Mouse (Mus musculus): ENCODE results near the gene Gpr15. TPM values are rescaled to one million over a fixed set of nuclear protein-coding genes. Genes with fewer than 3 reads are reported as not detected.

Gene Gpr15
- polyA plus RNA-seq, 1 experiment from 2014 or later = not detected

- 70% methylated on average over 4 of the region's 4 CpGs for WGBS
- no peak overlapping the region for H3K4me3 ChIP-seq (replicated peaks)
These were observed 3.9 kb downstream of the Gpr15 start for GRCm38 (mm10) chr16:58715018-58715417.

DNA sequence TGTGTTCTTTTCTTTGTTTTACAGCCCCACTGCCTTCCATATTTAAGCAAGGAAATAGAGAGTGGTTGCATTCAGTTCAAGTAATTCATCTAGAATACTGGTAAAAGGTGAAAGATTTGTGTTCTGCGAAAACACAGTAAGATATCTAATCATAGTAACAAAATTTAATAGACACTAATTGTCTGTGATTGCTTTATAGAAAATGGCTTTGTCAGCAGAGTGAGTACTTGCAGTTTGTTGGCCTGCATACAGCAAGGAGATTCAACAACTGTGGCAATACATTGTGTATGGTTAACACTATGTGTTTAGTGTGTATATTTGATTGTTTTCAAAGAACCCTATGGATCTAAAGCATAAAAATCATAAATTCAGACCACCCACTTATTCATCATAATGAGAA is 5.7 kb downstream of the Gpr15 start:
- Histone ChIP-seq H3K4me1 (no peaks in the 10 kb centered on the region), H3K4me2 (no peak overlapping the region), H3K9ac (replicated peaks) (no peak overlapping the region), H3K9me3 (replicated peaks) (no peaks in the 10 kb centered on the region), H3K27ac (replicated peaks) (no peak overlapping the region), H3K27me3 (replicated peaks) (no peaks in the 10 kb centered on the region), H3K4me3 (replicated peaks) (no peak overlapping the region), H3K36me3 (no peaks in the 10 kb centered on the region)
- 91% methylated on average over 1 of the region's 1 CpGs for WGBS
- ATAC-seq (ENCODE audit: low FRiP score) = no peak

More at GRCm38 (mm10) chr16:58715018-58715417, 3.9 kb downstream of the Gpr15 start:
- no peak overlapping the region for H3K9ac ChIP-seq (replicated peaks)
- no peaks in the 10 kb centered on the region for H3K9me3 ChIP-seq (replicated peaks)
- no peaks in the 10 kb centered on the region for H3K27me3 ChIP-seq (replicated peaks)
- no peak overlapping the region for H3K4me2 ChIP-seq
- no peak for ATAC-seq (ENCODE audit: low FRiP score)
- H3K4me1 ChIP-seq = no peaks in the 10 kb centered on the region
- H3K27ac ChIP-seq (replicated peaks) = no peak overlapping the region
- no peaks in the 10 kb centered on the region for H3K36me3 ChIP-seq

DNA sequence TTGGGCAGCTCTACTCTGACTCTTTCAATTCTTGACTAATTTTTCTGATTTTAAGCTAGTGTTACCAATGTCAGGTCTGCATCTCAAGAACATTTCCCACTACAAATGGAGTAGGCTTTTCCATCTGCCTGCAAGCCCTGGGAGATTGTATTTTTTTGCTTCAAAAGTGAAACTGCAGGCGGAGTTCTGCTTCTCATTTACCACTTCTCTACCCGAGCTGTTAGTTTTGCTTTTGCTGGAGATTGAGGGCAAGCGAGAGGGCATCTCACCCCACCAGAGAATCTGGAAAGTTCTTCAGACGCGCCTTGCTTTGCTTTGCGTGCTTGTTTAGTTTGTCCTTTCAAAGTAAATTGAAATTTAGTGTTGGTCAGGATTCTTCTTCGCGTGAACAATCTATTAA is 6.6 kb downstream of the Gpr15 start:
- WGBS = 80% methylated on average over 8 of the region's 8 CpGs
- no peaks in the 10 kb centered on the region for H3K27me3 ChIP-seq (replicated peaks)
- no peak for ATAC-seq (ENCODE audit: low FRiP score)
- no peaks in the 10 kb centered on the region for H3K9me3 ChIP-seq (replicated peaks)
- no peak overlapping the region for H3K9ac ChIP-seq (replicated peaks)
- no peak overlapping the region for H3K4me3 ChIP-seq (replicated peaks)
- H3K4me1 ChIP-seq = no peaks in the 10 kb centered on the region
- H3K27ac ChIP-seq (replicated peaks) = no peak overlapping the region
- H3K36me3 ChIP-seq = no peaks in the 10 kb centered on the region
- no peak overlapping the region for H3K4me2 ChIP-seq

DNA sequence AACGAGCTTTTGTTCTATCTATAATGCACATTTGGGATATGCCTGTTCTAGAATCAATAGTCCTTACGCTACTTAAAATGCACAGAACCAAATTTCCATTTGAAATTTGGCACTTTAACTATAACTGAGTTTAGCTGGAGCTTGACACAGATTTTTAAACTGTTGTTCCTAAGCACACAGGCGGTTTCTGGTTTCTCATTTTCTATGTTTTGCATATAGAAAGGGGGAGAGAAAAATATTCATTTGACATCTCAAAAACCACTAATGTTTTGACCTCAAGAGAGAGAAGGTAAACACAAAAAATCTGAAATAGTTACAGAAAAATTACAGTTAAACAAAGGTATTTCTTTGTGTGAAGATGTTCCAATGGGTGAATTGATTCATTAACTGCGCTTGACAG is 9.3 kb downstream of the Gpr15 start:
- no peak overlapping the region for H3K4me3 ChIP-seq (replicated peaks)
- ATAC-seq (ENCODE audit: low FRiP score) = no peak
- no peaks in the 10 kb centered on the region for H3K4me1 ChIP-seq
- no peak overlapping the region for H3K9ac ChIP-seq (replicated peaks)
- no peak overlapping the region for H3K4me2 ChIP-seq
- H3K9me3 ChIP-seq (replicated peaks) = no peaks in the 10 kb centered on the region
- no peaks in the 10 kb centered on the region for H3K36me3 ChIP-seq
- no peak overlapping the region for H3K27ac ChIP-seq (replicated peaks)
- no peaks in the 10 kb centered on the region for H3K27me3 ChIP-seq (replicated peaks)
- WGBS = 81% methylated on average over 4 of the region's 4 CpGs

DNA sequence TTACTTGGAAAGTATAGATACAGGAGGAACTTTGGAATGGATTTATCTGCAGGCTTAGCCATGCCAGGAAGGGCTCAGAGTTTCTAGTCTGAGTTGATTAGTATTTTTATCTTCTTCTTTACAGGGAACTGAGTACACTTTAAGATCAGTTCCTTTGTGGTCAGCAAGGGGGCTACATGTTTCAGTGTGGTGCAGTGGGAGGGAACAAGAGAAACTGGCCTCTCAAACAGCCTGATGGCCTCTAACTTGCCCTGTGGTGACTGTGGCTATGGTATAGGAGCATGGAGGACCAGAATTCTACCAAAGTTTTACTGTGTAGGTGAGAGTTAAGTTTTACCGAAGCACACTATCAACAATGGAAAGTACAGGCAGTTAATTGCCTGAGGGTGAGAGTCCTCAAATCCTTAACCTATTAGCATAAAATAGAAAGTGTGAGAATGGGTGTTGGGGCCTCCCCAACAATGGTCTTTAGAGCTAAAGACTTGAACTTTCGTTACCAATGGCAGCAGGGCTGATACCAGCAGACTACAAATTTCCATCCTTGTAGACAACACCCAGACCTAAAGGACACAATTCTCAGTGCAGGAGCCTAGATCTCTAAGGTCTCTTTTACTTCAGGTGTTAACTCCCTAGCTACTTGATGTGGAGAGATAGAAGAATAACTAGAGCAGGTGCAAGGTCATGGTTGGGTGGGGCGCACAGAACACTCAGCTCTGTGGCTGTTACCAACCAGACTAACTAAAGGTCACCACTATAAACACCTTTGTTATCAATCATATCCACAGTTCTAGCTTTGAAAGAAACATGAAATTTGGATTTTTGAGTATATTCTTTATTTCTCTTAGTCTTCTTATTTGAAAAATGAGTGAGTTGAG is 10.0 kb downstream of the Gpr15 start:
- Histone ChIP-seq H3K27me3 (replicated peaks) (no peaks in the 10 kb centered on the region), H3K9ac (replicated peaks) (no peak overlapping the region), H3K27ac (replicated peaks) (no peak overlapping the region), H3K4me3 (replicated peaks) (no peak overlapping the region), H3K36me3 (no peaks in the 10 kb centered on the region), H3K4me2 (no peak overlapping the region), H3K4me1 (no peaks in the 10 kb centered on the region), H3K9me3 (replicated peaks) (no peaks in the 10 kb centered on the region)
- ATAC-seq (ENCODE audit: low FRiP score) = no peak
- 79% methylated on average over 3 of the region's 3 CpGs for WGBS

GRCm38 (mm10) chr16:58707276-58707905 is 11.5 kb downstream of the Gpr15 start:
- WGBS = 93% methylated on average over 4 of the region's 4 CpGs
- ATAC-seq (ENCODE audit: low FRiP score) = no peak
- no peak overlapping the region for H3K27ac ChIP-seq (replicated peaks)
- no peaks in the 10 kb centered on the region for H3K9me3 ChIP-seq (replicated peaks)
- H3K9ac ChIP-seq (replicated peaks) = no peak overlapping the region
- no peak overlapping the region for H3K4me2 ChIP-seq
- no peak overlapping the region for H3K4me3 ChIP-seq (replicated peaks)
- no peaks in the 10 kb centered on the region for H3K27me3 ChIP-seq (replicated peaks)
- no peaks in the 10 kb centered on the region for H3K36me3 ChIP-seq
- H3K4me1 ChIP-seq = no peaks in the 10 kb centered on the region

GRCm38 (mm10) chr16:58704999-58705398 is 13.9 kb downstream of the Gpr15 start:
- H3K4me2 ChIP-seq = no peak overlapping the region
- no peak overlapping the region for H3K9ac ChIP-seq (replicated peaks)
- peak; percentile 53; the same call in 1 of the 2 replicates for ATAC-seq (ENCODE audit: low FRiP score)
- no peak overlapping the region for H3K27ac ChIP-seq (replicated peaks)
- H3K27me3 ChIP-seq (replicated peaks) = no peaks in the 10 kb centered on the region
- no peaks in the 10 kb centered on the region for H3K36me3 ChIP-seq
- no peaks in the 10 kb centered on the region for H3K4me1 ChIP-seq
- no peaks in the 10 kb centered on the region for H3K9me3 ChIP-seq (replicated peaks)
- H3K4me3 ChIP-seq (replicated peaks) = no peak overlapping the region

DNA sequence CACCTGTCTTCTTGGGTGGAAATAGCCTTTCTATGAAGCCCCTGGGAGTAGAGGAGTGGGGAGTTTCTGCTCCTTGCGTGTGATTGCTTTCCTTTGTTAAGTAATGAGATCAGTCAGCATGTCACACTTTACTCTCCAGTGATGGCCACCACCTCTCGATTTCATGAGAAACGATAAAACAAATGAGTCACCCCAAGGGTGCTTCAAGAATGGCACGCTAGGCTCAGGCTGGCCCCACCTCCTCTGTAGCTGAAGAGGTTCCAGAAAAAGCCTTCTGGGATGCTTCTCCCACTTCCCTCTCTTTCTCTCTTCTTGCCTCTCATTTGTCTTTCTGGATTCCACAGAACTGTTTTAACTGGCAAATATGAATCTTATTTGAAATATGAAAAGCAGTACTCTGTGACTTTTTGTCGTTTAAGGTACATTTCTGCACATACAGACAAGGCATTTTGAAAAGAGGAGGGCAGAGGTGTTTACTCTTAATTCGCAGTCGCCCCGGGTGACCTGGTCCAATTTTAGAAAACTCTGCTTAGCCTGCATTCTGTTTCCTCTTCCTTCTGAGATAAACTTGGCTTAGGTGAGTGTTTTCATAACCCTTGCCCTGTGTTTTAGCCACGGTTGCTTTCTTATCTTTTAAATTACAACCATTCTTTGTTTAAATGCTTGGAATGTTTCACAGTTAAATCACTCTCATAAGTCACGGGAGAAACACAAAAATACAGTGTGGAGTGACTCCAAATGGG is 15.3 kb downstream of the Gpr15 start:
- ATAC-seq (ENCODE audit: low FRiP score) = no peak
- 43% methylated on average over 10 of the region's 10 CpGs for WGBS
- no peak overlapping the region for H3K4me2 ChIP-seq

DNA sequence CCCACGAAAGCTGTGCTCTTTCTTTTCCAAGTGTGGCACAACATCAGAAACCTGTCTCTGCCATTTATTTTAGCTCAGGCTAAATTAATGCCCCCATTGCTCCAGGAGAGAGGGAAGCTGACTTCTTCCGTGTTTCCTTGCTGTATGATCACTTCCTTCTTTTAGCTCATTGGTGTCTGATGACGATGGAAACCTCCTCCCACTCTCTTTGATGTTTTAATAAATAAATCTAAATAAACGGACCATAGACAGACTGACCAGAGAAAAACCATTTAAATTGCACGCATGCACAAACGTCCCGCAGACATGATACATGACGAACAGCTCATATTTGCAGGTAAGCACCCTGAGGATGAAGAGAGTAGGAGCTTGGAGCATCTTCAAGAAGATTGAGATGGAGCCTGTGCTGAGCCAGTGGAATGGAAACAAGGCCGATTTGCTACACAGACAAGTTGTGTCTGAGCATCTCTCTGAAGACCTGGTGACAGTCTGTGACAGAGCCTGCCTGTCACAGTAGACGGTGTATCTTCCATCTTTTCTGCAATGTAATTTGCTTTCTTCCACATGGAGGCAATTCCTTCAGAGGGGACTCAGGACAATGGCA is 16.4 kb downstream of the Gpr15 start:
- no peak for ATAC-seq (ENCODE audit: low FRiP score)
- no peaks in the 10 kb centered on the region for H3K4me1 ChIP-seq
- no peak overlapping the region for H3K4me3 ChIP-seq (replicated peaks)
- H3K27me3 ChIP-seq (replicated peaks) = no peaks in the 10 kb centered on the region
- no peak overlapping the region for H3K9ac ChIP-seq (replicated peaks)
- WGBS = 81% methylated on average over 10 of the region's 10 CpGs
- H3K27ac ChIP-seq (replicated peaks) = no peak overlapping the region
- H3K36me3 ChIP-seq = no peaks in the 10 kb centered on the region
- H3K9me3 ChIP-seq (replicated peaks) = no peaks in the 10 kb centered on the region
- no peak overlapping the region for H3K4me2 ChIP-seq

More for the DNA sequence above, 15.3 kb downstream of the Gpr15 start:
- H3K36me3 ChIP-seq = no peaks in the 10 kb centered on the region
- H3K9ac ChIP-seq (replicated peaks) = no peak overlapping the region
- H3K4me1 ChIP-seq = no peaks in the 10 kb centered on the region
- H3K4me3 ChIP-seq (replicated peaks) = no peak overlapping the region
- H3K9me3 ChIP-seq (replicated peaks) = no peaks in the 10 kb centered on the region
- no peak overlapping the region for H3K27ac ChIP-seq (replicated peaks)
- no peaks in the 10 kb centered on the region for H3K27me3 ChIP-seq (replicated peaks)

- 70% methylated on average over 6 of the region's 6 CpGs for WGBS
- Histone ChIP-seq H3K36me3 (no peaks in the 10 kb centered on the region), H3K9ac (replicated peaks) (no peak overlapping the region), H3K4me1 (no peaks in the 10 kb centered on the region), H3K4me3 (replicated peaks) (no peak overlapping the region), H3K27me3 (replicated peaks) (no peaks in the 10 kb centered on the region), H3K27ac (replicated peaks) (no peak overlapping the region), H3K9me3 (replicated peaks) (no peaks in the 10 kb centered on the region), H3K4me2 (no peak overlapping the region)
- ATAC-seq (ENCODE audit: low FRiP score) = no peak
These were observed 17.1 kb downstream of the Gpr15 start for GRCm38 (mm10) chr16:58701779-58702178.

DNA sequence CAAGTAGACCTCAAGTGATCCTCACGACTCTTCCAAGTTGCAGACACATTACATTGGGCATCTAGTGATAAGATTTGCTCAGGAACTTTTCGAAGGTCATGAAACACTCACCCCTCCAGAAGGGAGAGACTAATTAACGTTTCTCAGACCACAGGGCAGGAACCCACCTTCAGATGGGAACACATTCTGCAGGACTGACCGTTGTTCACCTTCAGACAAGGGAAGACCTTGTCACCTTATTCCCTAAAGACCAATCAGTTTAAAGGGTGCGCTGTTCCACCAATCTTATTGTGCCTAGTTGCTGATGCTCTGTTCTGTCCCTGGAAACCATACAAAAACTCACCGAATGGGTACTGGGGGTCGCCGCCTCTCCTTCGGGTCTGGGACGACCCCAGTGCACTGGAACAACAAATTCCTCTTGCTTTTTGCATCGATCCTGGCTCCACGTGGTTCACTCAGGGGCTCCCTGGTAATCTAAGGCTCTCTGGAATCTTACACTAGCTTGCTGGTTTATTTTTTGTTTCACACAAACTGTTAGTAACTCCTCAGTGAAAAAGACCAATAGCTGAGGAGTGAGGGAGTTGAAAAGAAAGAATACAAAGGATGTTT is 17.9 kb downstream of the Gpr15 start:
- no peaks in the 10 kb centered on the region for H3K4me1 ChIP-seq
- no peaks in the 10 kb centered on the region for H3K27me3 ChIP-seq (replicated peaks)
- no peak overlapping the region for H3K4me3 ChIP-seq (replicated peaks)
- H3K4me2 ChIP-seq = no peak overlapping the region
- 83% methylated on average over 12 of the region's 12 CpGs for WGBS
- no peaks in the 10 kb centered on the region for H3K36me3 ChIP-seq
- H3K9me3 ChIP-seq (replicated peaks) = no peaks in the 10 kb centered on the region
- H3K9ac ChIP-seq (replicated peaks) = no peak overlapping the region
- H3K27ac ChIP-seq (replicated peaks) = no peak overlapping the region
- ATAC-seq (ENCODE audit: low FRiP score) = no peak
